Mouse (Mus musculus) forebrain, embryonic 10.5 days (tissue): ENCODE measurements around the gene Nbeal1. TPM values are rescaled to one million over a fixed set of nuclear protein-coding genes. Genes with fewer than 3 reads are reported as not detected.
"Not testable (repeated sequence)": the region's sequence is repeated elsewhere in the genome, so short reads cannot be mapped to it uniquely, and the experiment has no call there.

Source experiments
- DNase-seq: peaks from one replicate; pipeline ENCODE4 v3.0.0-alpha.2; 2017; ENCODE audit warnings: low spot score; ENCODE audit errors: extremely low spot score
- H3K27ac ChIP-seq: fragments of 300-500 bp; sonication (generic); 2 replicates; pipeline ENCODE4 v1.5.1; 2016; ENCODE audit warnings: mild to moderate bottlenecking
- H3K27me3 ChIP-seq: fragments of 300-500 bp; sonication (generic); 2 replicates; pipeline ENCODE4 v1.6.1; 2016; ENCODE audit warnings: mild to moderate bottlenecking; ENCODE audit not compliant: poor library complexity, severe bottlenecking
- H3K36me3 ChIP-seq: fragments of 300-500 bp; sonication (generic); replicated peaks from 2 replicates; pipeline ENCODE4 v1.6.1; 2016; ENCODE audit warnings: mild to moderate bottlenecking, moderate library complexity
- H3K4me1 ChIP-seq: fragments of 300-500 bp; sonication (generic); 2 replicates; pipeline ENCODE4 v1.6.1; 2016
- H3K4me3 ChIP-seq: fragments of 300-500 bp; sonication (generic); 2 replicates; pipeline ENCODE4 v1.5.1; 2016; ENCODE audit warnings: mild to moderate bottlenecking, moderate library complexity
- H3K9me3 ChIP-seq: fragments of 300-500 bp; sonication (generic); 2 replicates; pipeline ENCODE4 v1.6.1; 2016; ENCODE audit warnings: mild to moderate bottlenecking, moderate library complexity
- WGBS: fragments of 180-500 bp; shearing (Covaris S2); methylation state at CpG from one replicate; pipeline ENCODE4 v1.1.7; 2016; 5-methylcytosine and 5-hydroxymethylcytosine counted together
- polyA plus RNA-seq: library from polyadenylated mRNA; unstranded; fragments of >200 nt; fragmentation: Nextera tagmentation; extraction: Ambion mirVana; gene quantifications from 2 replicates; pipeline ENCODE4 v1.2.1, GENCODE M21; 2016

The Nbeal1 gene
- polyA plus RNA-seq: 7.1 and 9.0 TPM in 2 replicates

DNA sequence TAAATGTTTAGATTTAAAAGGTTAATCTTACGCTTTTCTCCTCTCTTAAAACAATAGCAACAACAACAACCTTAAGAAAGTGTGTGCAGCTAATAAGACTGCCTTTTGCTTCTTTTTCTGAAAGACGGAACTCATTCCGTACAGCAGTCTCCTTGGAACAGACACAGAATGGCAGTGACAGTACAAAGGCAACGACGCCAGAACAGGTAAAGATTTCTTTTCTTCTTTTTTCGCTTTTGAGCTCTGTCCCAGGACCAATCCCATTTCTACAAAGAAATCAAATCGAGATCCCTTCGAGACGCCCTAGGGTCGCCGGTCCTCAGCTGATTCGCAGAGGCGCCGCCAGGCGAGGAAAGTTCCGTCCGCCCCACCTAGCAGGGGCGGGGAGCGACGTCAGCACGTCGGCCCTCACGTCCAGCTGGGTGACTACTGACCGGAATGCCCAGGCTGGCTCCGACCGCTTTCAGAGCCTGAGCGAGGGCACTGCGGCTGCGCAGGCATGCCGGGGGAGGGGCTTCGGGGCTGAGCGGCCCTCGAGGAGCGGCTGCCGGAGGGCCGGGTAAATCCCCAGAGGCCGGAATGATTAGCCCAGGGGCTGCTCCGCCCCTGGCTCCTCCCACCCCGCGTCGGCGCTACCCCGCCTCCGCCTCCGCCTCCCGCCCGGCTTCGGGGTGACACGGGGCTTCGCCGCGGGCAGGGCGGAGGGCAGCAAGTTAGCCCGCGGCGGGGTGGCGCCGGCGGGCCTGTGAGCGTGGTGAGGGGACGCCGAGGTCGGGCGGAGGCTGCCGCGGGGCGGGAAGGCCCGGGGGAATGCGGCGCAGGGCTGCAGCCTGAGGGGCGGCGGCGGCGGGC, at the start of gene Nbeal1:
TSS of gene Nbeal1 (plus strand) at position 668 of the 852 bp plus-strand sequence.
- Histone ChIP-seq H3K4me1 (peaks cover 15% of the 10 kb centered on the region), H3K36me3 (peaks cover 4% of the 10 kb centered on the region; the same call in 1 of the 2 replicates), H3K4me3 (peak within 1 kb of the TSS; percentile 83), H3K9me3 (no peaks in the 10 kb centered on the region), H3K27ac (peak within 1 kb of the TSS; percentile 97), H3K27me3 (no peaks in the 10 kb centered on the region)
- WGBS: under 1% methylated on average over 74 of the region's 74 CpGs
- peak; percentile 98 for DNase-seq

DNA sequence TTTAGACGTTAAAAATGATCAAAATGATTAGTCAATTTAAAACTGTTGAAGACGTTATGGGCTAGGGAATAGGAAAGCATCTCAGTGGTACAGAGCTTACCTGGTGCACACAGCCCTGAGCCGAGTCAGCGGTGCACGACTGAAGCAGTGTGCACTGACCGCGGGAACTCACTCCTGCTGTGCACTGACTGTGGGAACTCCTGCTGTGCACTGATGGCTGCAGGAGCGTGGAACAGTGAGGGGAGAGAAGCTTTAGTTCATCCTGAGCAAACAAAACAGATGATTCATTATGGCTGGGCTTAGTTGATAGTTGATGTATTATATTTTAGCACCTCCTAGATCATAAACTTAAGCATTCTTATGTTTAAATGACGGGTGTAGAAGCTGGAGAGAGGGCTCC, 43.1 kb upstream of the Nbeal1 start:
- no peaks in the 10 kb centered on the region for H3K27me3 ChIP-seq
- 42% methylated on average over 9 of the region's 9 CpGs for WGBS

DNA sequence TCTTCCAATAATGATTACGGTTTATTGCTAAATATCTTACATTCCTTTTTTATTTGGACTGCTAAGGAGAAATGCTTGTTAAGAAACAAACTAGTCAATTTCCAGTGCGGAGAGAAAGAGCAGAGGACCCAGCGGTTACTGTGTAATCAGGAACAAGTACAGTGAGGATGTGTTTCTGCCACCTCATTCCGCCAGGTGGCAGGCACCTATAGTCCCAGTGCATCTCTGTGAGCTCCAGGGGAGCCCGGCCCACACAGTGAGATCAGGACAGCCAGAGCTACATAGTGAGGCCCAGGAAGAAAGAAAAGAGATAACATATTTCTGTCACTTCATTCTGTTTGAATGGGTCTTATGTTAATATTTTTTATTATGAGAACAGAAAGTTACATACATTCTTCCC, 27.7 kb upstream of the Nbeal1 start:
- Histone ChIP-seq H3K27ac (no peak overlapping the region), H3K4me1 (no peaks in the 10 kb centered on the region), H3K27me3 (no peaks in the 10 kb centered on the region), H3K9me3 (no peaks in the 10 kb centered on the region), H3K36me3 (0 out of 2 replicates have a peak, but pooled peaks cover 4% of the 10 kb centered on the region), H3K4me3 (no peak overlapping the region)
- DNase-seq: no peak
- 69% methylated on average over 5 of the region's 5 CpGs for WGBS

More for the DNA sequence above, 43.1 kb upstream of the Nbeal1 start:
- Histone ChIP-seq H3K4me1 (no peaks in the 10 kb centered on the region), H3K27ac (no peak overlapping the region), H3K9me3 (no peaks in the 10 kb centered on the region), H3K36me3 (peaks cover 9% of the 10 kb centered on the region; the same call in 1 of the 2 replicates), H3K4me3 (no peak overlapping the region)
- no peak for DNase-seq

- H3K9me3 ChIP-seq: no peaks in the 10 kb centered on the region
- H3K27me3 ChIP-seq: no peaks in the 10 kb centered on the region
- WGBS: 80% methylated on average over 7 of the region's 7 CpGs
- no peak overlapping the region for H3K4me3 ChIP-seq
- DNase-seq: no peak
- no peaks in the 10 kb centered on the region for H3K4me1 ChIP-seq
- no peak overlapping the region for H3K27ac ChIP-seq
- no peaks in the 10 kb centered on the region for H3K36me3 ChIP-seq
These were observed 23.7 kb upstream of the Nbeal1 start for GRCm38 (mm10) chr1:60156651-60157050.

- Histone ChIP-seq H3K4me1 (no peaks in the 10 kb centered on the region), H3K36me3 (no peaks in the 10 kb centered on the region), H3K4me3 (no peak overlapping the region), H3K27me3 (no peaks in the 10 kb centered on the region), H3K27ac (no peak overlapping the region), H3K9me3 (no peaks in the 10 kb centered on the region)
- DNase-seq: no peak
- WGBS: 57% methylated on average over 3 of the region's 3 CpGs
These were observed 22.0 kb upstream of the Nbeal1 start for GRCm38 (mm10) chr1:60158411-60158810.

GRCm38 (mm10) chr1:60163676-60164075, 16.7 kb upstream of the Nbeal1 start:
- Histone ChIP-seq H3K27ac (no peak overlapping the region), H3K4me3 (no peak overlapping the region), H3K27me3 (no peaks in the 10 kb centered on the region), H3K4me1 (no peaks in the 10 kb centered on the region), H3K9me3 (no peaks in the 10 kb centered on the region), H3K36me3 (no peaks in the 10 kb centered on the region)
- no peak for DNase-seq
- WGBS: 86% methylated on average over 3 of the region's 3 CpGs

DNA sequence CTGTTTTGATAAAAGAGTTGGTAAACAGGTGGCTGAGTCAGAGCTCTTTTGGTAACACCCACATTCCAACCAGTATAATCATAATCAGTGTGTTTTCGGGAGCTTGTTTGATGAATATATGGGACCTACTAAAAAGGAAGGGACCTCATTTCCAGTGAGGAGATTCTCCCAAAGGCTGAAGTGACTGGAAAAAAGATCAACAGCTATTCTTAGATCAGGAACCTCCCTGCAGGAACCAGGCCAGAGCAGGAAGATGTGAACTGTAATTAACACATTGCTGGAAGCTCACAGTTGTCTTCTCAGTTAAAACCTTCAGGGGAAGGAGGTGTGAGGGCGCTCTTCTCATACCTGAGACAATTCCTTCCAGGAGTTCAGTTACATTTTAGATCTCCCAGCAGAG, 10.8 kb upstream of the Nbeal1 start:
- DNase-seq: no peak
- WGBS: 85% methylated on average over 2 of the region's 2 CpGs
- Histone ChIP-seq H3K4me3 (no peak overlapping the region), H3K27ac (no peak overlapping the region), H3K36me3 (no peaks in the 10 kb centered on the region), H3K27me3 (no peaks in the 10 kb centered on the region), H3K9me3 (no peaks in the 10 kb centered on the region), H3K4me1 (no peaks in the 10 kb centered on the region)

DNA sequence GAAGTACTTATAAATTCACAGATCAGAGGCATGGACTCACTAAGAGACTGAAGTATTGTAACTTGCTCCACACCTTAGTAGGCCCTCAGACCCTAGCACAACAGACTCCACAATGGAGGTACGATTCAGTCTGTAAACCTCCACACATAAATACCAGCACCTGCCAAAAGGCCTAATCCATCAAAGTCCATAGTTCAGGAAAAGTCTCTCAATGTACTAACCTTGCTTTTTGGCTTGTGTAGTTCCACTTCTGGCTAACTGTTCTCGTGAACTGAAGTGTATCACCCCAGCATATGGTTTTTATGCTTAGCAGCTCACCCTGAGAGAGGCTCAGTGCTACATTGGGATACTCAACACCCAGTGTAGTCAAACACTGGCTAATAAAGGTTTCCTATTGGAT, 10.1 kb upstream of the Nbeal1 start:
- DNase-seq: no peak
- Histone ChIP-seq H3K9me3 (no peaks in the 10 kb centered on the region), H3K27me3 (no peaks in the 10 kb centered on the region), H3K36me3 (no peaks in the 10 kb centered on the region), H3K4me3 (no peak overlapping the region), H3K4me1 (no peaks in the 10 kb centered on the region), H3K27ac (no peak overlapping the region)
- 86% methylated on average over 2 of the region's 2 CpGs for WGBS

- no peak overlapping the region for H3K27ac ChIP-seq
- H3K9me3 ChIP-seq: no peaks in the 10 kb centered on the region
- H3K36me3 ChIP-seq: no peaks in the 10 kb centered on the region
- H3K4me3 ChIP-seq: no peak overlapping the region
- H3K27me3 ChIP-seq: no peaks in the 10 kb centered on the region
- no peak for DNase-seq
- H3K4me1 ChIP-seq: no peaks in the 10 kb centered on the region
- WGBS: 87% methylated on average over 3 of the region's 3 CpGs
These were observed 7.3 kb upstream of the Nbeal1 start for GRCm38 (mm10) chr1:60173119-60173518.

DNA sequence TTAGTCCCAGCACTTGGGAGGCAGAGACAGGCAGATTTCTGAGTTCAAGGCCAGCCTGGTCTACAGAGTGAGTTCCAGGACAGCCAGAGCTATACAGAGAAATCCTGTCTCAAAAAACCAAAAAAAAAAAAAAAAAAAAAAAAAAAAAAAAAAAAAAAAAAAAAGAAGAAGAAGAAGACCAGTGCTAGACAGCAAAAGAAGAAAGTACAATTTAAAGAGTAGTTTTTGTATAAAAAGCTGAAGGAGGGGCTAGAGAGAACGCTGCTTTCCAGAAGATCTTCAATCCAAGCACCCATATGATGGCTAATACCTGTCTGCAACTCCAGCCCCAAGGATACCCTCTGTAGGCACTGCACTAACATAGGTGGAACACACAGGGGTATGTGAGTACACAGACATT, 2.6 kb upstream of the Nbeal1 start:
- H3K27me3 ChIP-seq, H3K4me3 ChIP-seq, DNase-seq, H3K36me3 ChIP-seq, H3K9me3 ChIP-seq, H3K27ac ChIP-seq: not testable (repeated sequence)
- H3K4me1 ChIP-seq: peaks cover 15% of the 10 kb centered on the region
- 91% methylated on average over 1 of the region's 1 CpGs for WGBS

DNA sequence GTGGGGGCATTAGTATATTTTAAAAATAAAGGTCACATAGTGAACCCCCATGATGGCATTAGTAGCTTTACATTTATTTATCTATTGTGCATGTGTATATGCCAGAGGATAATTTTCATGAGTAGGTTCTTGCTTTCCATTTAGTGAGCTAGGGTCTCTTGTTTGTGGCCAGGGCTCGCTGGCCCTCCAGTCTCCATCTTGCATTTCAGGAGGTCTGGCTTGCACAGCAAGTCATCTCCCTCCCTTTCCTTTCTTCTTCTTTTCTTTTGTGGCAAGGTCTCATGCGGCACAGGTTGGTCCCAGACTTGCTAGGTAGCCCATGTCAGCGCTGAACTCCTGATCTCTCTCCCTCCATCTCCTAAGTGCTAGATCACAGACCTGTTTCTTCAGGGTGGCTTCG, 1.0 kb upstream of the Nbeal1 start:
- peak overlapping the region; percentile 83 for H3K4me3 ChIP-seq
- no peaks in the 10 kb centered on the region for H3K27me3 ChIP-seq
- 28% methylated on average over 4 of the region's 4 CpGs for whole genome bisulfite sequencing
- no peaks in the 10 kb centered on the region for H3K9me3 ChIP-seq
- DNase-seq: peak; percentile 17
- H3K36me3 ChIP-seq: no peaks in the 10 kb centered on the region
- H3K27ac ChIP-seq: peak overlapping the region; percentile 97
- peaks cover 15% of the 10 kb centered on the region for H3K4me1 ChIP-seq

- 0% methylated on average over 30 of the region's 30 CpGs for WGBS
- peaks cover 15% of the 10 kb centered on the region for H3K4me1 ChIP-seq
- peak overlapping the region; percentile 83 for H3K4me3 ChIP-seq
- no peaks in the 10 kb centered on the region for H3K27me3 ChIP-seq
- no peak for DNase-seq
- peak overlapping the region; percentile 97 for H3K27ac ChIP-seq
- H3K36me3 ChIP-seq: peaks cover 4% of the 10 kb centered on the region; the same call in 1 of the 2 replicates
- H3K9me3 ChIP-seq: no peaks in the 10 kb centered on the region
These were observed 404 bp downstream of the Nbeal1 start for GRCm38 (mm10) chr1:60180784-60181221.

DNA sequence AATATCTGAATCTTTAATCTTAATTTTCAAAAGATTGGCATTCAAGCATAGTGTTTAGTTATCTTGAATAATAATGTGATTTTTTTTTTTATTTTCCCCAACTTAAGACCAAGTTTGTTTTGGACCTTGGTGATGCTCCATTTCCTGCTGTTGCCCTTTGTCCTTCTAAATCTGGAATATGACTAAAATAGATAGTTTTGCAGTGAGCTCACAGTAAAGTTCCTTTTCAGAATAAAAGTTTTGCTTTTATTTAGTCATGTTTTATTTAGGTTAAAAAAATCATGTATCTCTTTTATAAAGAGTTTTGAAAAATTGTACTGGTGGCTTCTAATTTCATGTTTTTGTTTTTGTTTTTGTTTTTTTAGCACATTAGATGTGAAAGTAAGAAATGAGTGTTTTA, 8.1 kb downstream of the Nbeal1 start:
- Histone ChIP-seq H3K4me1 (no peaks in the 10 kb centered on the region), H3K9me3 (no peaks in the 10 kb centered on the region), H3K36me3 (peaks cover 6% of the 10 kb centered on the region; the same call in 1 of the 2 replicates), H3K27me3 (no peaks in the 10 kb centered on the region), H3K27ac (no peak overlapping the region), H3K4me3 (no peak overlapping the region)
- DNase-seq: no peak
